Mouse (Mus musculus): Measurements from ENCODE around the gene Wdr48. TPM values are rescaled to one million over a fixed set of nuclear protein-coding genes. Genes with fewer than 3 reads are reported as not detected.

Wdr48 gene
- polyA plus RNA-seq, 1 experiment from 2014 or later: 59.2 TPM

DNA sequence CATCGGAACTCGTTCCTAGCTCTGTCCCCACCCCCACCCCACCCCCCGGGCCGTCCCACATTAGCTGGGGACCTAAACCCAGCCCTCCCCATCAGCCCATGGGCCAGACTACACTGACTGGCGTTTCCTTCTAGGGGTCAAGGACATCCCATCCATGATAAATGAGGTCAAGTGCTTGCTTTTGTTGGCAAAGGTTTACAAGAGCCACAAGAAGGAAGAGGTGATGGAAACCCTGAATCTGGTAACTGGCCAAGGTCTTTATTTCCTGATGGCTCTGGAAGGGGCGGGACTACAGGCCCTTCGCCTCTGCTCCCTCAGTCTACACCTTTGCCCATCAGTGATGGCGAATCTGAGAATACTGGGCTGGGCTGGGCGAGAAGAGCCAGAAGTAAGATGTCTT lies 64.2 kb downstream of the Wdr48 start:
- Histone ChIP-seq H3K27me3 (replicated peaks; ENCODE audit: control insufficient read depth, insufficient read depth, low read length) (no peaks in the 10 kb centered on the region; the same call in 1 of the 2 replicates), H3K27ac (ENCODE audit: low read depth, low read length) (no peak overlapping the region), H3K9me3 (ENCODE audit: control insufficient read depth, low read length) (no peaks in the 10 kb centered on the region), H3K4me2 (ENCODE audit: low read length) (no peak overlapping the region), H3K4me1 (ENCODE audit: control insufficient read depth, insufficient read depth, low read depth, low read length) (no peaks in the 10 kb centered on the region), H3K9ac (ENCODE audit: low read depth, low read length) (no peak overlapping the region), H3K4me3 (ENCODE audit: low read length) (no peak overlapping the region), H3K36me3 (ENCODE audit: control insufficient read depth, insufficient read depth, low read length) (no peaks in the 10 kb centered on the region)
- no peak for ATAC-seq
- 91% methylated on average over 9 of the region's 9 CpGs for WGBS

DNA sequence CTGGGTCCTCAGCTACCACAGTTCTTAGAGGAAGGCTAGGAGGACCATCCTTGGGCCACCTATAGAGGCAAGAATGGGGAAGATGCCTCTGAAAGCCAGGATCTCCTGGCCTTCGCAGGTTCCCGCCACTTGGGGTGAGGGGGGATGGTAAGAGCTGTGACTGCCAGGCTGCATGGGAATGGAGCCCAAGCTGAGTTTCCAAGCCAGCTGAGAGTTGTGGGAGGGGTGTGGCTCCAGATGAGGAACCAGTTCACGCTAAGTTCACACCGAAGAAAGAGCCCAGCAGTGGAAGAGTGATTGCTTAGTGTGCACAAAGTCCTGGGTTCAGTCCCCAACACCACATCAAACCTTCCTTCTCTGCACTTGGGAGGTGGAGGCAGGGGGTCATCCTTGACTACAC lies 67.5 kb downstream of the Wdr48 start:
- ATAC-seq: no peak
- 84% methylated on average over 4 of the region's 4 CpGs for WGBS

DNA sequence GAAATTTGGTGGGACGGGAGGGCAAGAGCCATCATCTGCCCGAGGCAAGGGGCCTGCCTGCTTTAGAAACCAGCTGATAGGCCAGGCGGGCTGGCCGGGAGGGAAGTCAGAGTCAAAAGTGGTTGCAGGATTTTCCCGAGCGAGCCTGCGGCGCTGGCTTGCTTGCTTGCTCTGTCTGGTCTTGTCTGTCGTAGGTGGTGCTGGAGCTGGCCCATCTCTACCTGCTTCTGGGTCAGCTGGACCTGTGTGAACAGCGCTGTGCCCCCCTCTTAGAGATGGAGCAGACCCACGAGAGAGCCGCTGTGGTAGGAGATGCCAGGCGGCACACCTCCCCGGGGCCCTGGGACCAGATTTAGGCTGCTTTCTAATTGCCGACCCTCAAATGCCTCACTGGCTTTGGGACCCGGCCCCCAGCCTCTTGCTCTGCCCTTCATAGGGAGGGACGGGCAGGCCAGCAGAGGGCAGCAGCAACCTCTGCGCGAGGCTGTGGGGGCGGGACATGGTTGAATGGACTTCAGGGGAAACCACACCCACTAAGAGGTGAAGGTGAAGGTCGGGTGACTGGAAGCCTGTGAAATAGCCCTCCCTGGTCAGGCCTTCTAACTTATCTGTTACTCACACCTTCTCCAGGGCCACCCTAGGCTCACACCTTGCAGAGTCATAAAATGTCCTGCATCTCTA lies 68.4 kb downstream of the Wdr48 start:
- ATAC-seq: no peak; the same call in 1 of the 2 replicates

More for the DNA sequence above, 67.5 kb downstream of the Wdr48 start:
- Histone ChIP-seq H3K4me2 (ENCODE audit: low read length) (no peak overlapping the region), H3K9me3 (ENCODE audit: control insufficient read depth, low read length) (no peaks in the 10 kb centered on the region), H3K4me1 (ENCODE audit: control insufficient read depth, insufficient read depth, low read depth, low read length) (no peaks in the 10 kb centered on the region), H3K27ac (ENCODE audit: low read depth, low read length) (no peak overlapping the region), H3K9ac (ENCODE audit: low read depth, low read length) (no peak overlapping the region), H3K4me3 (ENCODE audit: low read length) (no peak overlapping the region), H3K27me3 (replicated peaks; ENCODE audit: control insufficient read depth, insufficient read depth, low read length) (no peaks in the 10 kb centered on the region; the same call in 1 of the 2 replicates), H3K36me3 (ENCODE audit: control insufficient read depth, insufficient read depth, low read length) (no peaks in the 10 kb centered on the region)

DNA sequence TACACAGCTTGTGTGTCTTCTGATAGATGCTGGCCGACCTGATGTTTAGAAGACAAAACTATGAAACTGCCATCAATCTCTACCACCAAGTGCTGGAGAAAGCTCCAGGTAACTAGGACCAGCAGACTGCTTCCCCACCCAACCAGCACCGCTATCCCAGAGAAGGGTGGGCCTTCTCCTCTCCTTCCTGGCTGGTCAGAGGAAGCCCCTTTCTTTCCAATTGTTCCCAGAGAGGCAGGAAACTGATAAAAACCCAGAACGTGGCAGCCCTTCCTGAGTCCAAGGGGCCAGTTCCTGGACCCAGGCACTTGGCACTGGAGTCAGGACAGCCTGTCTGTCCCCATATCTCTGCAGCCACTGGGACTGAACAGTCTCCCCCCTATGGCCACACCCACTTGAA lies 69.5 kb downstream of the Wdr48 start:
- Histone ChIP-seq H3K4me2 (ENCODE audit: low read length) (no peak overlapping the region), H3K27me3 (replicated peaks; ENCODE audit: control insufficient read depth, insufficient read depth, low read length) (no peaks in the 10 kb centered on the region; the same call in 1 of the 2 replicates), H3K9me3 (ENCODE audit: control insufficient read depth, low read length) (no peaks in the 10 kb centered on the region), H3K4me3 (ENCODE audit: low read length) (no peak overlapping the region), H3K9ac (ENCODE audit: low read depth, low read length) (no peak overlapping the region), H3K27ac (ENCODE audit: low read depth, low read length) (no peak overlapping the region), H3K4me1 (ENCODE audit: control insufficient read depth, insufficient read depth, low read depth, low read length) (no peaks in the 10 kb centered on the region), H3K36me3 (ENCODE audit: control insufficient read depth, insufficient read depth, low read length) (no peaks in the 10 kb centered on the region)
- no peak for ATAC-seq
- 80% methylated on average over 3 of the region's 3 CpGs for WGBS

More for the DNA sequence above, 68.4 kb downstream of the Wdr48 start:
- no peaks in the 10 kb centered on the region for H3K36me3 ChIP-seq (ENCODE audit: control insufficient read depth, insufficient read depth, low read length)
- no peaks in the 10 kb centered on the region; the same call in 1 of the 2 replicates for H3K27me3 ChIP-seq (replicated peaks; ENCODE audit: control insufficient read depth, insufficient read depth, low read length)
- H3K4me1 ChIP-seq (ENCODE audit: control insufficient read depth, insufficient read depth, low read depth, low read length): no peaks in the 10 kb centered on the region
- H3K4me2 ChIP-seq (ENCODE audit: low read length): peak overlapping the region; percentile 29
- H3K9me3 ChIP-seq (ENCODE audit: control insufficient read depth, low read length): no peaks in the 10 kb centered on the region
- no peak overlapping the region for H3K4me3 ChIP-seq (ENCODE audit: low read length)
- no peak overlapping the region for H3K27ac ChIP-seq (ENCODE audit: low read depth, low read length)
- 19% methylated on average over 20 of the region's 21 CpGs for WGBS
- peak overlapping the region; percentile 41; the same call in 1 of the 2 replicates for H3K9ac ChIP-seq (ENCODE audit: low read depth, low read length)

- no peak for ATAC-seq
- Histone ChIP-seq H3K9me3 (ENCODE audit: control insufficient read depth, low read length) (no peaks in the 10 kb centered on the region), H3K4me2 (ENCODE audit: low read length) (no peak overlapping the region), H3K9ac (ENCODE audit: low read depth, low read length) (no peak overlapping the region), H3K36me3 (ENCODE audit: control insufficient read depth, insufficient read depth, low read length) (no peaks in the 10 kb centered on the region), H3K27me3 (replicated peaks; ENCODE audit: control insufficient read depth, insufficient read depth, low read length) (no peaks in the 10 kb centered on the region; the same call in 1 of the 2 replicates), H3K4me1 (ENCODE audit: control insufficient read depth, insufficient read depth, low read depth, low read length) (no peaks in the 10 kb centered on the region), H3K4me3 (ENCODE audit: low read length) (no peak overlapping the region), H3K27ac (ENCODE audit: low read depth, low read length) (no peak overlapping the region)
- WGBS: 74% methylated on average over 3 of the region's 3 CpGs
These were observed 70.5 kb downstream of the Wdr48 start for GRCm38 (mm10) chr9:119965186-119965585.

GRCm38 (mm10) chr9:119966221-119966910 lies 71.7 kb downstream of the Wdr48 start:
- Histone ChIP-seq H3K9me3 (ENCODE audit: control insufficient read depth, low read length) (no peaks in the 10 kb centered on the region), H3K4me2 (ENCODE audit: low read length) (no peak overlapping the region), H3K36me3 (ENCODE audit: control insufficient read depth, insufficient read depth, low read length) (no peaks in the 10 kb centered on the region), H3K27ac (ENCODE audit: low read depth, low read length) (no peak overlapping the region), H3K27me3 (replicated peaks; ENCODE audit: control insufficient read depth, insufficient read depth, low read length) (no peaks in the 10 kb centered on the region; the same call in 1 of the 2 replicates), H3K4me3 (ENCODE audit: low read length) (no peak overlapping the region), H3K9ac (ENCODE audit: low read depth, low read length) (no peak overlapping the region), H3K4me1 (ENCODE audit: control insufficient read depth, insufficient read depth, low read depth, low read length) (peaks cover 11% of the 10 kb centered on the region)
- 81% methylated on average over 26 of the region's 26 CpGs for WGBS
- ATAC-seq: no peak

DNA sequence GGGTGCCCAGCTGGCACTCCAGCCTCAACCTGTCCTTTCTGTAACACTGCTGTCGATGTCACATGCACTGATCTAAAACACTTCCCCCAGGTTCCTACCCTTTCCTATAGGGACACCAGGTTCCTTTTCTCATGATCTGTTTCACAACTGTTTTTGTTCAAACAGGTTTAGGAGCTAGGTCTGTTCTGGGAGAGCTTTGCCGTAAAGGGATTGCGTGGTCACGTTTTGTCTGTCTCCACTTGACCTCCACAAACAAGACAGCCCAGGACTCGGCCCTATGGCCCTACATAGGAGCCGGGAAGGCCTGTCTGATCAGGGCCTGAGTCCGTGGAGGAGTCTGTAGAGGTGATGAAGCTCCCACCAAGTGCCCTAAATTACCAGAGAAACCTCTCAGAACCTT lies 75.1 kb downstream of the Wdr48 start:
- WGBS: 80% methylated on average over 7 of the region's 7 CpGs

GRCm38 (mm10) chr9:119970221-119970620 lies 75.5 kb downstream of the Wdr48 start:
- Histone ChIP-seq H3K27ac (ENCODE audit: low read depth, low read length) (peak overlapping the region; percentile 26; the same call in 1 of the 2 replicates), H3K9ac (ENCODE audit: low read depth, low read length) (no peak overlapping the region), H3K4me2 (ENCODE audit: low read length) (no peak overlapping the region), H3K4me1 (ENCODE audit: control insufficient read depth, insufficient read depth, low read depth, low read length) (peaks cover 11% of the 10 kb centered on the region), H3K27me3 (replicated peaks; ENCODE audit: control insufficient read depth, insufficient read depth, low read length) (no peaks in the 10 kb centered on the region), H3K4me3 (ENCODE audit: low read length) (no peak overlapping the region), H3K9me3 (ENCODE audit: control insufficient read depth, low read length) (no peaks in the 10 kb centered on the region), H3K36me3 (ENCODE audit: control insufficient read depth, insufficient read depth, low read length) (no peaks in the 10 kb centered on the region)
- ATAC-seq: peak; percentile 31; the same call in 1 of the 2 replicates
- WGBS: 35% methylated on average over 6 of the region's 6 CpGs

More for the DNA sequence above, 75.1 kb downstream of the Wdr48 start:
- no peak overlapping the region for H3K27ac ChIP-seq (ENCODE audit: low read depth, low read length)
- no peak overlapping the region for H3K4me3 ChIP-seq (ENCODE audit: low read length)
- no peak overlapping the region for H3K4me2 ChIP-seq (ENCODE audit: low read length)
- H3K36me3 ChIP-seq (ENCODE audit: control insufficient read depth, insufficient read depth, low read length): no peaks in the 10 kb centered on the region
- H3K9ac ChIP-seq (ENCODE audit: low read depth, low read length): no peak overlapping the region
- no peak for ATAC-seq
- no peaks in the 10 kb centered on the region for H3K27me3 ChIP-seq (replicated peaks; ENCODE audit: control insufficient read depth, insufficient read depth, low read length)
- H3K4me1 ChIP-seq (ENCODE audit: control insufficient read depth, insufficient read depth, low read depth, low read length): peaks cover 11% of the 10 kb centered on the region
- no peaks in the 10 kb centered on the region for H3K9me3 ChIP-seq (ENCODE audit: control insufficient read depth, low read length)
